Comparison of ENCODE assay signal across 11 mouse cellular contexts in the genomic region with DNA sequence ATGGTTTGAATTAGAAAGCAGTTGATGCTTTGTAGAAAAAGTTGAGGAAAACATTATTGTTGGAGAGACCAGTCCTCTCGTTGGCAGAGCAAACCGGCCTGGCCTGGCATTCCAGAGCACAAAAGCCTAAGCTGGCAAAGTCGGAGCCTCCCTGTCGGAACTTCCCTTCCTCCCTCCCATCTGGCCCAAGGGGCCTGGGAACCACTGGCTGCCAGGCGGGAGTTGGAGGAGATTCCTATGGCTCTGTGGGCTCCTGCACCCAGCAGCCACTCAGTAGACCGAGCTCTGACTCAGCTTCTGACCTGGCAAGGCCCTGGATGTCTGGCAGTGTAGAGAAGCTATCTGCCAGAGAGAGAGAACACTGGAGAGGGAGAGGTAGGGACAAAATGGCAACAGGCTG. TPM values are rescaled to one million over a fixed set of nuclear protein-coding genes. Genes with fewer than 3 reads are reported as not detected.
DNase-seq lines count a peak whose midpoint lies in the region; ATAC-seq and TF ChIP-seq lines count a peak whose summit lies in the region.
"Had no signal": no experiment of that assay in that cellular context is flagged by ENCODE, and none has a peak within 500 bp of the region (broad histone marks: within the 10 kb centered on the region; RNA-seq: fewer than 3 reads in every experiment).

No protein-coding gene starts in this region.

- 51% methylated on average over 6 of the region's 6 CpGs for WGBS in hindbrain, postnatal 0 days
- WGBS in hindbrain, embryonic 12.5 days, result 85% methylated on average over 6 of the region's 6 CpGs
- WGBS in kidney, embryonic 16.5 days, result 80% methylated on average over 6 of the region's 6 CpGs

- no peaks in the 10 kb centered on the region for H3K9me3 ChIP-seq in hindbrain, postnatal 0 days (ENCODE audit: low read length)
- H3K9me3 ChIP-seq in hindbrain, embryonic 12.5 days (replicated peaks), result no peaks in the 10 kb centered on the region
- H3K9me3 ChIP-seq in kidney, embryonic 16.5 days (ENCODE audit: low read length), result no peaks in the 10 kb centered on the region
- H3K9me3 ChIP-seq: embryonic facial prominence, embryonic 12.5 days; stomach, embryonic 15.5 days had no signal

- DNase-seq in hindbrain, postnatal 0 days (ENCODE audit: low spot score), result peak; percentile 75
- peak; percentile 65 for DNase-seq in cerebellum, adult 11-12 months
- DNase-seq in heart, adult 9 months (ENCODE audit: low spot score in 2 of 2), result peak; percentile 70 to 73
- no peak for DNase-seq in lung, postnatal 14 days

- TF ChIP-seq CTCF in hindbrain, postnatal 0 days (IDR thresholded peaks at IDR 0.05; ENCODE audit: low read depth), result no peak

- no peak overlapping the region for H3K4me2 ChIP-seq in hindbrain, postnatal 0 days (ENCODE audit: low read depth, low read length)
- H3K4me2 ChIP-seq in hindbrain, embryonic 12.5 days (replicated peaks), result no peak overlapping the region
- H3K4me2 ChIP-seq in myocyte (ENCODE audit: low read depth), result peak overlapping the region; percentile 46
- H3K4me2 ChIP-seq in kidney, embryonic 16.5 days (replicated peaks; ENCODE audit: low read depth, low read length), result no peak overlapping the region
- H3K4me2 ChIP-seq: embryonic facial prominence, embryonic 12.5 days; midbrain, embryonic 11.5 days; stomach, embryonic 15.5 days had no signal

- H3K4me3 ChIP-seq in hindbrain, postnatal 0 days (ENCODE audit: low read length), result no peak overlapping the region
- H3K4me3 ChIP-seq in hindbrain, embryonic 12.5 days, result no peak overlapping the region
- H3K4me3 ChIP-seq in myocyte, result no peak overlapping the region
- no peak overlapping the region for H3K4me3 ChIP-seq in kidney, embryonic 16.5 days (ENCODE audit: low read length)
- H3K4me3 ChIP-seq: embryonic facial prominence, embryonic 12.5 days; stomach, embryonic 15.5 days had no signal

- no peaks in the 10 kb centered on the region for H3K36me3 ChIP-seq in hindbrain, postnatal 0 days (ENCODE audit: insufficient read depth, low read length)
- no peaks in the 10 kb centered on the region for H3K36me3 ChIP-seq in hindbrain, embryonic 12.5 days
- H3K36me3 ChIP-seq in myocyte (ENCODE audit: control insufficient read depth, insufficient read depth), result no peaks in the 10 kb centered on the region
- H3K36me3 ChIP-seq in kidney, embryonic 16.5 days (ENCODE audit: insufficient read depth, low read length), result no peaks in the 10 kb centered on the region
- H3K36me3 ChIP-seq: embryonic facial prominence, embryonic 12.5 days; stomach, embryonic 15.5 days had no signal

- no peak overlapping the region for H3ac ChIP-seq in myocyte (ENCODE audit: control insufficient read depth, insufficient read length)

- peak; percentile 84 for ATAC-seq in hindbrain, postnatal 0 days
- no peak for ATAC-seq in hindbrain, embryonic 12.5 days (ENCODE audit: low FRiP score)
- ATAC-seq in megakaryocyte, adult 5-6 weeks (ENCODE audit: poor library complexity, severe bottlenecking), result no peak
- no peak for ATAC-seq in kidney, embryonic 16.5 days (ENCODE audit: low FRiP score, low TSS enrichment)

- no peaks in the 10 kb centered on the region for H3K27me3 ChIP-seq in hindbrain, postnatal 0 days (ENCODE audit: insufficient read depth, low read length)
- no peaks in the 10 kb centered on the region for H3K27me3 ChIP-seq in hindbrain, embryonic 12.5 days
- H3K27me3 ChIP-seq in myocyte (ENCODE audit: control insufficient read depth, insufficient read depth, insufficient read length), result no peaks in the 10 kb centered on the region
- H3K27me3 ChIP-seq in kidney, embryonic 16.5 days (ENCODE audit: insufficient read depth, low read length), result no peaks in the 10 kb centered on the region
- H3K27me3 ChIP-seq: embryonic facial prominence, embryonic 12.5 days; stomach, embryonic 15.5 days had no signal

- no peaks in the 10 kb centered on the region for H3K79me2 ChIP-seq in myocyte (ENCODE audit: control insufficient read depth, insufficient read depth)

- H3K9ac ChIP-seq in hindbrain, postnatal 0 days (replicated peaks; ENCODE audit: low read length), result no peak overlapping the region
- H3K9ac ChIP-seq in hindbrain, embryonic 12.5 days, result no peak overlapping the region
- no peak overlapping the region for H3K9ac ChIP-seq in kidney, embryonic 16.5 days (replicated peaks; ENCODE audit: low read length)
- H3K9ac ChIP-seq: embryonic facial prominence, embryonic 12.5 days; stomach, embryonic 15.5 days had no signal

- peaks cover 10% of the 10 kb centered on the region for H3K4me1 ChIP-seq in hindbrain, postnatal 0 days (ENCODE audit: insufficient read depth, low read length)
- peaks cover 8% of the 10 kb centered on the region for H3K4me1 ChIP-seq in hindbrain, embryonic 12.5 days
- H3K4me1 ChIP-seq in kidney, embryonic 16.5 days (ENCODE audit: insufficient read depth, low read length), result peaks cover 9% of the 10 kb centered on the region

- no peak for TF ChIP-seq POLR2A in myocyte (IDR thresholded peaks at IDR 0.05; ENCODE audit: insufficient read length, low read depth)

- peak overlapping the region; percentile 67; the same call in 1 of the 2 replicates for H3K27ac ChIP-seq in hindbrain, postnatal 0 days
- no peak overlapping the region for H3K27ac ChIP-seq in hindbrain, embryonic 12.5 days
- no peak overlapping the region for H3K27ac ChIP-seq in kidney, embryonic 16.5 days (ENCODE audit: low read length)
- H3K27ac ChIP-seq: embryonic facial prominence, embryonic 12.5 days; stomach, embryonic 15.5 days had no signal

TF ChIP-seq in myocyte, 11 proteins besides CTCF, POLR2A, EP300 and RAD21:
- TF ChIP-seq MYOG (IDR thresholded peaks at IDR 0.05; ENCODE audit: control insufficient read depth in 1 of 3, insufficient read depth in 1 of 3, insufficient read length in 2 of 3, low read depth in 2 of 3), result peak in 1 of 3 experiments; percentile 2
- TF ChIP-seq USF1 (IDR thresholded peaks at IDR 0.05; ENCODE audit: low read depth), result no peak
- TF ChIP-seq MYOD1 (IDR thresholded peaks at IDR 0.05; ENCODE audit: control insufficient read depth in 1 of 3, insufficient read length in 2 of 3, low read depth in 2 of 3), result peak in 1 of 3 experiments; percentile 13
- no peak for TF ChIP-seq TCF3 (IDR thresholded peaks at IDR 0.05; ENCODE audit: insufficient read length, low read depth)
- no peak for TF ChIP-seq TCF12 (IDR thresholded peaks at IDR 0.05; ENCODE audit: insufficient read depth, poor library complexity, severe bottlenecking)
- TF ChIP-seq E2F4 (IDR thresholded peaks at IDR 0.05; ENCODE audit: insufficient read depth), result no peak

RNA-seq across cellular contexts. Expression of gene Lif, which starts 34.3 kb away (rescaled TPM):
- 0.21 and 0.22 TPM in 2 replicates for total RNA-seq in hindbrain, postnatal 0 days (2014; rRNA removed)
- polyA plus RNA-seq in hindbrain, postnatal 0 days (2015; fragmentation: Nextera tagmentation; extraction: Ambion mirVana), result 0.08 and 0.10 TPM in 2 replicates
- not detected in 2 replicates for polyA plus RNA-seq in hindbrain, embryonic 12.5 days (2016; fragmentation: Nextera tagmentation; extraction: Ambion mirVana)
- 5.2 TPM for polyA plus RNA-seq in myocyte (2012; fragmentation: generic; extraction: Trizol)
- total RNA-seq in megakaryocyte, adult 5-6 weeks (2015), result 0.18 and 0.31 TPM in 2 replicates
- 1.1 and 6.7 TPM in 2 replicates for total RNA-seq in megakaryocyte, adult 5-6 weeks (2017)
- 0.05 and 0.09 TPM in 2 replicates for polyA plus RNA-seq in kidney, embryonic 16.5 days (2015; fragmentation: Nextera tagmentation; extraction: Ambion mirVana)
- polyA plus RNA-seq: midbrain, embryonic 11.5 days had no signal

RNA-seq across cellular contexts. Expression of gene Osm, which starts 55.4 kb away (rescaled TPM):
- total RNA-seq in hindbrain, postnatal 0 days (2014; rRNA removed), result 0.40 TPM in 1 of 2 replicates, not detected in the other
- 0.08 TPM in 1 of 2 replicates, not detected in the other for polyA plus RNA-seq in hindbrain, postnatal 0 days (2015; fragmentation: Nextera tagmentation; extraction: Ambion mirVana)
- not detected in 2 replicates for polyA plus RNA-seq in hindbrain, embryonic 12.5 days (2016; fragmentation: Nextera tagmentation; extraction: Ambion mirVana)
- polyA plus RNA-seq in myocyte (2012; fragmentation: generic; extraction: Trizol), result not detected
- 26.6 and 34.4 TPM in 2 replicates for total RNA-seq in megakaryocyte, adult 5-6 weeks (2015)
- 31.9 and 39.2 TPM in 2 replicates for total RNA-seq in megakaryocyte, adult 5-6 weeks (2017)
- not detected in 2 replicates for polyA plus RNA-seq in kidney, embryonic 16.5 days (2015; fragmentation: Nextera tagmentation; extraction: Ambion mirVana)
- polyA plus RNA-seq: embryonic facial prominence, embryonic 12.5 days; midbrain, embryonic 11.5 days had no signal
